ENCODE assay signal across 42 mouse cellular contexts in the genomic region with DNA sequence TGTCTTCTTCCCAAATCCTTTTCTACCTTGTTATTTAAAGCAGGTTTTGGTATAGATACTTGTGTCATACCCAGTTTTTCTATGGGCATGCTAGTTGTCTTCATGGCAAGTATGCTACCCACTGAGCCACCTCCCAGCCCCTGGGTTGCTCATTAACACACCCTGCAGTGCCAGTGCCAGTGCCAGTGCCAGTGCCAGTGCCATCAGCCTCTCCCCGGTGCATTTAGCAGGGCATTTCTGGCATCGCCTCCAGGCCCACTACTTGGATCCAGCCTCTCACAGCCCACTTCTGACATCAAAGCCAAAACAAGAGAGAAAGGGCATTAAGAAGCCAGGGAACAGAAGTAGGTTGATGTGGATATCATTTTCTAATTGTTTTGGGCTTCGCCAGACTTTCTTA. TPM values are rescaled to one million over a fixed set of nuclear protein-coding genes. Genes with fewer than 3 reads are reported as not detected.
A peak's percentile ranks its signal among the peaks of the same experiment; 100 is the strongest.
DNase-seq lines count a peak whose midpoint lies in the region; ATAC-seq lines count a peak whose summit lies in the region.
"Had no signal": no experiment of that assay in that cellular context is flagged by ENCODE, and none has a peak within 500 bp of the region (broad histone marks: within the 10 kb centered on the region; RNA-seq: fewer than 3 reads in every experiment).

No protein-coding gene starts in this region.

- no peak overlapping the region for H3K4me2 ChIP-seq in hindbrain, embryonic 16.5 days (ENCODE audit: low read length)
- no peak overlapping the region for H3K4me2 ChIP-seq in hindbrain, embryonic 12.5 days (replicated peaks)
- H3K4me2 ChIP-seq: hindbrain, embryonic 15.5 days; liver, embryonic 12.5 days; midbrain, embryonic 11.5 days had no signal

- WGBS in heart, embryonic 10.5 days, result 95% methylated on average over 3 of the region's 3 CpGs
- WGBS in hindbrain, embryonic 16.5 days, result 76% methylated on average over 3 of the region's 3 CpGs
- WGBS in hindbrain, embryonic 12.5 days, result 98% methylated on average over 3 of the region's 3 CpGs

- H3K27me3 ChIP-seq in heart, embryonic 10.5 days (ENCODE audit: insufficient read depth, poor library complexity, severe bottlenecking), result no peaks in the 10 kb centered on the region
- H3K27me3 ChIP-seq in hindbrain, embryonic 16.5 days (replicated peaks; ENCODE audit: control insufficient read depth, insufficient read depth, low read length), result no peaks in the 10 kb centered on the region
- no peaks in the 10 kb centered on the region for H3K27me3 ChIP-seq in hindbrain, embryonic 12.5 days
- H3K27me3 ChIP-seq: CH12.LX; hindbrain, embryonic 15.5 days; liver, embryonic 12.5 days had no signal

- DNase-seq in cerebellum, adult 9-11 months, result peak; percentile 27
- DNase-seq in cerebellum, postnatal 36 days, result no peak
- DNase-seq in heart, embryonic 10.5 days (ENCODE audit: low spot score), result no peak
- DNase-seq in heart, adult 8-10 months (ENCODE audit: low spot score), result no peak
- peak; percentile 35 to 38 for DNase-seq in right cerebral cortex, postnatal 10 days (ENCODE audit: low spot score in 2 of 2)
- no peak for DNase-seq in right cerebral cortex, postnatal 4 days
- DNase-seq: adrenal gland, adult 2 months; cerebellum, adult 9-10 months; gastrocnemius, postnatal 36 days; kidney, adult 18-20 months; kidney, postnatal 14 days; liver, postnatal 0 days; lung, postnatal 36 days; thymus, adult 18-20 months; thymus, postnatal 25 days had no signal

- 0 out of 2 replicates have a peak, but pooled peaks have one; percentile 45 for ATAC-seq in hindbrain, embryonic 16.5 days
- ATAC-seq in hindbrain, embryonic 12.5 days (ENCODE audit: low FRiP score), result no peak
- ATAC-seq: activated CD4-positive, CD25-positive, alpha-beta regulatory T cell, adult 4 months; forebrain, embryonic 14.5 days; liver, embryonic 12.5 days; liver, postnatal 0 days; midbrain, embryonic 16.5 days had no signal

- no peaks in the 10 kb centered on the region for H3K36me3 ChIP-seq in heart, embryonic 10.5 days
- H3K36me3 ChIP-seq in hindbrain, embryonic 16.5 days (ENCODE audit: control insufficient read depth, insufficient read depth, low read length), result no peaks in the 10 kb centered on the region
- no peaks in the 10 kb centered on the region for H3K36me3 ChIP-seq in hindbrain, embryonic 12.5 days
- H3K36me3 ChIP-seq: hindbrain, embryonic 15.5 days; liver, embryonic 12.5 days had no signal

- peaks cover 45% of the 10 kb centered on the region for H3K4me1 ChIP-seq in heart, embryonic 10.5 days
- H3K4me1 ChIP-seq in hindbrain, embryonic 16.5 days (ENCODE audit: control insufficient read depth, insufficient read depth, low read depth, low read length), result peaks cover 2% of the 10 kb centered on the region
- H3K4me1 ChIP-seq in hindbrain, embryonic 12.5 days, result peaks cover 17% of the 10 kb centered on the region

- no peaks in the 10 kb centered on the region for H3K9me3 ChIP-seq in heart, embryonic 10.5 days
- H3K9me3 ChIP-seq in hindbrain, embryonic 16.5 days (ENCODE audit: control insufficient read depth, low read length), result no peaks in the 10 kb centered on the region
- no peaks in the 10 kb centered on the region for H3K9me3 ChIP-seq in hindbrain, embryonic 12.5 days (replicated peaks)
- H3K9me3 ChIP-seq: hindbrain, embryonic 15.5 days; liver, embryonic 12.5 days had no signal

- peak overlapping the region; percentile 39; the same call in 1 of the 2 replicates for H3K27ac ChIP-seq in heart, embryonic 10.5 days
- H3K27ac ChIP-seq in hindbrain, embryonic 16.5 days (ENCODE audit: low read depth, low read length), result no peak overlapping the region
- H3K27ac ChIP-seq in hindbrain, embryonic 12.5 days, result no peak overlapping the region
- H3K27ac ChIP-seq: hindbrain, embryonic 15.5 days; left cerebral cortex, adult 2 months; liver, embryonic 12.5 days; stomach, postnatal 0 days had no signal

- no peak overlapping the region for H3K9ac ChIP-seq in hindbrain, embryonic 16.5 days (ENCODE audit: low read depth, low read length)
- H3K9ac ChIP-seq in hindbrain, embryonic 12.5 days, result no peak overlapping the region
- H3K9ac ChIP-seq: hindbrain, embryonic 15.5 days; liver, embryonic 12.5 days; liver, postnatal 0 days had no signal

- no peak overlapping the region for H3K4me3 ChIP-seq in heart, embryonic 10.5 days
- H3K4me3 ChIP-seq in hindbrain, embryonic 16.5 days (ENCODE audit: low read length), result no peak overlapping the region
- no peak overlapping the region for H3K4me3 ChIP-seq in hindbrain, embryonic 12.5 days
- H3K4me3 ChIP-seq: hindbrain, embryonic 15.5 days; left cerebral cortex, adult 2 months; liver, embryonic 12.5 days had no signal

RNA-seq across cellular contexts. Expression of gene Gm17571, which starts 14.9 kb away (rescaled TPM):
- not detected in 2 replicates for polyA plus RNA-seq in heart, embryonic 10.5 days (2016; fragmentation: Nextera tagmentation; extraction: Ambion mirVana)
- total RNA-seq in heart, adult 8-10 months (2022), result not detected
- polyA plus RNA-seq in hindbrain, embryonic 16.5 days (2015; fragmentation: Nextera tagmentation; extraction: Ambion mirVana), result not detected in 2 replicates
- not detected in 2 replicates for polyA plus RNA-seq in hindbrain, embryonic 12.5 days (2016; fragmentation: Nextera tagmentation; extraction: Ambion mirVana)
- total RNA-seq: adrenal gland, adult 2 months; adrenal gland, postnatal 4 days; CH12.LX; ES-E14; gastrocnemius, postnatal 36 days; hematopoietic stem cell, adult 5-6 weeks; layer of hippocampus, postnatal 10 days; left cerebral cortex, adult 2 months; left cerebral cortex, postnatal 36 days; megakaryocyte, adult 5-6 weeks; neutrophil, adult 5-6 weeks had no signal
- polyA plus RNA-seq: activated CD4-positive, CD25-positive, alpha-beta regulatory T cell, adult 4 months; adrenal gland, adult 2 months; C2C12; cortical plate, adult 2 months; embryonic facial prominence, embryonic 14.5 days; forebrain, embryonic 14.5 days; heart, embryonic 14.5 days; hindbrain, embryonic 15.5 days; intestine, embryonic 14.5 days; limb, embryonic 14.5 days; liver, embryonic 12.5 days; liver, postnatal 0 days; lung, embryonic 16.5 days; midbrain, embryonic 11.5 days; midbrain, embryonic 16.5 days; neural tube, embryonic 11.5 days; spleen, adult 2 months; stomach, postnatal 0 days had no signal

Comparison
In these comparisons a context has a peak if more than half of its experiments do, and no peak if none do; other contexts are left out.
1. DNase-seq: peak in cerebellum, adult 9-11 months (single experiment) and right cerebral cortex, postnatal 10 days (2 of 2); none in cerebellum, postnatal 36 days (0 of 2), heart, embryonic 10.5 days (single experiment), heart, adult 8-10 months (single experiment) and right cerebral cortex, postnatal 4 days (single experiment).